Mouse (Mus musculus) ovary, postnatal 14 days (tissue): Measurements from ENCODE around the gene Nup93.
"Not testable (repeated sequence)": the region's sequence is repeated elsewhere in the genome, so short reads cannot be mapped to it uniquely, and the experiment has no call there.

ENCODE experiments used
- DNase-seq: peaks from one replicate; pipeline ENCODE4 v3.0.0; 2022; ENCODE audit warnings: low spot score

Nup93 gene

GRCm38 (mm10) chr8:94214252-94215173 is at the start of gene Nup93:
Gene Nup93 (plus strand): TSS chr8:94214564.
- DNase-seq: peak; percentile 95

- DNase-seq: not testable (repeated sequence)
Observed at GRCm38 (mm10) chr8:94165772-94166171, 48.6 kb upstream of the Nup93 start.

- peak; percentile 88 for DNase-seq
Observed at GRCm38 (mm10) chr8:94167244-94167643, 47.1 kb upstream of the Nup93 start.

GRCm38 (mm10) chr8:94169547-94169946 is 44.8 kb upstream of the Nup93 start:
- no peak for DNase-seq

- no peak for DNase-seq
Observed at GRCm38 (mm10) chr8:94171321-94171755, 43.0 kb upstream of the Nup93 start.

GRCm38 (mm10) chr8:94172075-94172808 is 42.1 kb upstream of the Nup93 start, which contains the start of gene Mt2:
Gene Mt2 (plus strand): TSS chr8:94172664.
- DNase-seq: peak; percentile 52

GRCm38 (mm10) chr8:94172809-94173732 is 41.3 kb upstream of the Nup93 start:
- DNase-seq: no peak

- no peak for DNase-seq
Observed at GRCm38 (mm10) chr8:94173848-94174403, 40.4 kb upstream of the Nup93 start.

- DNase-seq: no peak
Observed at GRCm38 (mm10) chr8:94174619-94175213, 39.6 kb upstream of the Nup93 start.

GRCm38 (mm10) chr8:94177716-94178390 is 36.5 kb upstream of the Nup93 start:
- no peak for DNase-seq

GRCm38 (mm10) chr8:94178857-94179712 is 35.3 kb upstream of the Nup93 start, which contains the start of gene Mt1:
Gene Mt1 (plus strand): TSS chr8:94179082.
- DNase-seq: peak; percentile 69

GRCm38 (mm10) chr8:94179713-94180560 is 34.4 kb upstream of the Nup93 start:
- DNase-seq: no peak

- DNase-seq: no peak
Observed at GRCm38 (mm10) chr8:94180561-94180908, 33.8 kb upstream of the Nup93 start.

- no peak for DNase-seq
Observed at GRCm38 (mm10) chr8:94182055-94182929, 32.1 kb upstream of the Nup93 start.

- DNase-seq: peak; percentile 68
Observed at GRCm38 (mm10) chr8:94183117-94183516, 31.2 kb upstream of the Nup93 start.

GRCm38 (mm10) chr8:94184357-94184843 is 30.0 kb upstream of the Nup93 start:
- no peak for DNase-seq

GRCm38 (mm10) chr8:94185791-94186190 is 28.6 kb upstream of the Nup93 start:
- DNase-seq: no peak
